Mouse (Mus musculus) naive thymus-derived CD4-positive, alpha-beta T cell, adult 2 months (primary cell): Measurements from ENCODE around the gene Unc13d.

Source experiments
- DNase-seq: peaks from one replicate; pipeline ENCODE4 v3.0.0-alpha.2; 2011; ENCODE audit warnings: low read depth

Unc13d gene

GRCm38 (mm10) chr11:116045173-116045572 lies 32.6 kb downstream of the Unc13d start:
- no peak for DNase-seq

DNA sequence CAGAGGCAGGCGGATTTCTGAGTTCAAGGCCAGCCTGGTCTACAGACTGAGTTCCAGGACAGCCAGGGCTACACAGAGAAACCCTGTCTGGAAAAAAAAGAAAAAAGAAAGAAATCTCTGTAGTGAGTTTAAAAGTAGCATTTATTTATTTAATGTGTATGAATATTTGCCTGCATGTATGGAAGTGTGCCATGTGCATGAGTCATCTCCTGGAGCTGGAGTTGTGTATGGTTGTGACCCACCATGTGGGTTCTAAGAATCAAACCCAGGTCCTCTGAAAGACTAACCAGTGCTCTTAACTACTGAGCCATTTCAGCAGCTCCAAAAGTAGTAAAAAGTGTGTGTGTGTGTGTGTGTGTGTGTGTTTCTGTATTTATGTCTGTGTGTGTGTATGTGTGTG lies 34.5 kb downstream of the Unc13d start:
- no peak for DNase-seq

GRCm38 (mm10) chr11:116042372-116043138 lies 35.2 kb downstream of the Unc13d start:
- no peak for DNase-seq

DNA sequence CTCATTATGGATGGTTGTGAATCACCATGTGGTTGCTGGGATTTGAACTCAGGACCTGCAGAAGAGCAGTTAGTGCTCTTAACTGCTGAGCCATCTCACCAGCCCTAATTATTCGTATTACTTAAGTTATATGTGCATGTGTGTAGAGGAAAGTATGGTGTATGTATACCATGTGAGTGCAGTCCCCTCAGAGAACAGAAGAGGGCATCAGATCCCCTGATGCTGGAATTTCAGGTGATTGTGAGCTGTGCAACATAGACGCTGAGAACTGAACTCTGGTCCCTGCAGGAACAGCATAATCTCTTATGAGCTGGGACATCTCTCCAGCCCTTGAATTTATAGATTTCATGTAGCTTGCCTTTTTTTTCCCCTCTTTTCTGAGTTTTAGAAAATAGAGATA lies 35.9 kb downstream of the Unc13d start:
- DNase-seq = no peak

- no peak for DNase-seq
Observed at GRCm38 (mm10) chr11:116040593-116040992, 37.2 kb downstream of the Unc13d start.

DNA sequence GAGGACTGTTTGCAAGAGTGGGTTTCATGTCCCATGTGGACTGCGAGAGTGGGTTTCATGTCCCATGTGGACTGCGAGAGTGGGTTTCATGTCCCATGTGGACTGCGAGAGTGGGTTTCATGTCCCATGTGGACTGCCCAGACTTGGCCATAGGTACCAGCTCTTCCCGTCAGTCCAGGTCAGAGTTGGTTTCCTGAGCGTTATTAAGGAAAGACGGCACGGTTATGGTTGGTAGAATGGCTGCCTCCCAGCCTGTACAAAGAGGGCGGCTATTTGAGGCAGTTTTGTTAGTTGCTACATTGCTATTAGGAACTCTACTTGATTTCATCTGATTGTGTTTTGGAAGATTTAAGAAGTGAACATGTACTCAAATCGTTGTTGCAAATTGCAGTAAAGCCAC lies 39.9 kb downstream of the Unc13d start:
- DNase-seq = no peak

DNA sequence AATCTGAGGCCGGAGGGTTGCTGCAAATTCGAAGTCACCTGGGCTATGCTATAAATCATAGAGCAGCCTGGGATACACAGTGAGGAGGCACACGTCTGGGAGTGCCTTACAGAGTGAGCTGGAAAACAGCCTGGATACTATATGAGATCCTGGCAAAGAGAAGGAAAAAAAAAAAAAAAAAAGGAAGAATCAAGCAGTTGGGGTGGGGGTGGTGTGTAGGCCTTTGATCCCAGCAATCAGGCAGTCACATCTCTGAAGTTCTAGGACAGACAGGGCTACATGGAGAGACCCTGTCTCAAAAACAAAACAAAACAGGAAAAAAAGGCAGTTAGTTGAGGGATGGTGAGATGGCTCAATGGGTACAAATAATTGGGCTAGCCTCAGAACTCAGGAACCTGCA lies 41.1 kb downstream of the Unc13d start:
- no peak for DNase-seq

- no peak for DNase-seq
Observed at GRCm38 (mm10) chr11:116034584-116034983, 43.2 kb downstream of the Unc13d start.

DNA sequence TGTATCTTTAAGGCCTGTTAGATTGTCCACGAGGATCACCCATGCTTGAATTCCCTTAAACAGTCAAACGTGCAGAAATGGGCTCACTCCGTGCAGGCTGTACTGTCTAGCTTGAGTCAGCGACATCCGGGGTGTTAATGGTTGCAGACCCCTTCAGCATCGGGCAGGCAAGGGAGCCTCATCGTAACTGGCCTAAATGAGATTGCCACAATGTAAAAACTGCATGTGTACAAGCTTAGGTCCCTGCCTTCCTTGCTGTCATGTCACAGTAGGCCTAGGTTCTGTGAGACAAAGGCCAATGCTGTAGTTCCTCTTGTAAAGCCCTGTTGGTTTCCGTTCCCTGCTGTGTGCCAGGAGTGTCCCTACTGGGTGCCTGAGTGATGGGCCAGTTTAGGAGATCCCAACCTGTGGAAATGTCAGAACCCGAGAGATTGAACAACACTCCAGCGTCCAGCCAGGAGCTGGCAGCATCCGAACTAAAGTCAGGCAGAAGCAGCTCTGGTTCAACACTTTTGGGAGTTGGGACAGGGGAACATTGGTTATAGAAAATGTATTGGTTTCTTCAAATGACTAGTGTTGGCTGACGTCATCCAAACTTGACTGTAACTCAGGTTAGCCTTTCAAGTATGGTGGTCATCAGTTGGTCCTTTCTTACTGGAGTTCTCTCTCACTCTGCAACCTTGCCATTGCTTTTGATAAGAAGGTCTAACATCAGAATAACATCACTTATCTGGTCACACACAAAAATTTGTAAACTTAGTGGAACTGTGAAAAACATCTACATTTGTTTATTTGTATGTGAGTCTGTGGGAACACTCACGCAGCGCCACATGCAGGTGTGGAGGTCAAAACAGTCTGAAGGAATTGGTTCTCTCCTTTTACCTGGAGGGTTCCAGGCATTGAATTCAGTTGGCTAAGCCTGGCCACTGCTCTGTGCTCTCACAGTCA lies 46.6 kb downstream of the Unc13d start:
- DNase-seq = no peak

GRCm38 (mm10) chr11:116030088-116030897 lies 47.5 kb downstream of the Unc13d start, which contains the start of gene Unk:
Gene Unk, plus strand, starts transcription at chr11:116030322.
- peak; percentile 98 for DNase-seq

DNA sequence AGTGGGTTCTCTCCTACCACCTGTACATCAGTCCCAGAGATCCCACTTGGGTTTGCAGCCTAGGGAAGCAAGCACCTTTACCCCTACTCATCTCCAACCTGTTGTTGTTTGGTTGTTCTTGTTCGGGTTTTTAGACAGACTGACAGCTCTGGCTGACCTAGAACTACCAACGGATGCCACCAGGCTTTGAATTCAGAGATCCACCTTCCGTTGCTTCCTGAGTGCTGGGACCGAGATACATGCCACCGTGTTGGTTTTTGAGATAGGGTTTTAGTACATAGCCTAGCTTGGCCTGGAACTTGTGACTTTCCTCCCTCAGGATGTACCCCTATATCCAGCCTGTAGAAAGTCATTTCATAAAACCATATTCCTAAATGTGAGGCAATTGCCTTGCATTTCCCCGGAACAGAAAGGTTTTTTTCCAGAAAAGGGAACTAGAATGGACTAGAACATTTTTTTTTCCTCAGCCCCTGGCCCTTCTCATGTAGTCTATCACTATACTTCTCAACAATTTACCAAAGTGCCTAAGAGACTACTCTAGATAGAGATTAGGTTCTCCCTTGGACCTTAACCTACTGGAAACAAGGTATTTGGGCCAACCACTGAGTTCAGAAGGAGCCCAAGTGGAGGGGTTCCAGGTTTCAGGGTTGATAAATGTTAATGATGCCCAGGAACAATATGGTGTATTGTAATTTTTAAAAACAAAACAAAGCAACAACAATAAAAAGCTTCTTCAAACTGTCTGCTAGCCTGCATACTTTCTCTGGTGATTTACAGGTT lies 48.5 kb downstream of the Unc13d start:
- DNase-seq = no peak

GRCm38 (mm10) chr11:116028177-116028865 lies 49.4 kb downstream of the Unc13d start:
- DNase-seq = no peak

DNA sequence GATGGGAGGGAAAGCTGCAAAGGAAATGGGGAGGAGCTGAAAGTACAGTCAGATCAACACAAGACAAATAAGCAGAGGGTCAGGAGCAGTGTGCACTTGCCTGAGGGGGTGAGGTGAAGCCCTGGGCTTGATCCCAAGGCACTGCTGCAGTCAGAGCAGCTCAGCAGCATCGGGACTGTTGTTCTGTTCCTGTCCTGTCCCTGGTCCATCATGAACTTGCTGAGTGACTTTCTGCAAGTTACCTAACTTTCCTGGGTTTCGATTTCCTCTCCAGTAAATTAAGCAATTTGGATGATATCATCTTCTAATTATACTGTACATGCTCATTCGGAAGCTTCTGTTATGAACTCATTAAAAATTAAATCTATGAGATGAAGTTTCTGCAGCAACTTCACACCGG lies 50.0 kb downstream of the Unc13d start, which contains the start of gene H3f3b:
H3f3b (minus strand) TSS at position 207 of the 400 bp plus-strand sequence.
- DNase-seq = no peak

- DNase-seq = no peak
Observed at GRCm38 (mm10) chr11:116025056-116025845, 52.5 kb downstream of the Unc13d start.

DNA sequence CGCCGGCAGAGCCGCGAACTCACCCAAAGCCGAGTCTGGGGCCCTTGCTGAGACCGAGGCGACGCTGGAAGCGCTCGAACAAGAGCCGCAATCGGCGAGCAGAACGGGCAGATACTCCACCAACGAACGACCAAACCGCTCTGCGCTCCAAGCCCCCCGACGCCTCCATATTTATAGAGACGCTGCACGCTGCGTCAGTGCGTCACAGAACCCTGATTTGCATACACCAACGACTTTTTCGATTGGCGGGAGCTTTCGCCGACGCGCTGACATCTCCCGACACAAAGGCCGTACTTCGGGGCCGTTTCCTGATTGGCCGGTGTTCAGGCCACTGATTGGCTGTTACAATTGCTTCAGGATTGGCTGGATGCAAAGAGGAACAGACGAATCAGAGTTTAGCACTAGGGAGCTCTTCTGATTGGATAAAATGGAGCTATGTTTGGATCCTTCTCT lies 53.4 kb downstream of the Unc13d start:
- DNase-seq = peak; percentile 99

DNA sequence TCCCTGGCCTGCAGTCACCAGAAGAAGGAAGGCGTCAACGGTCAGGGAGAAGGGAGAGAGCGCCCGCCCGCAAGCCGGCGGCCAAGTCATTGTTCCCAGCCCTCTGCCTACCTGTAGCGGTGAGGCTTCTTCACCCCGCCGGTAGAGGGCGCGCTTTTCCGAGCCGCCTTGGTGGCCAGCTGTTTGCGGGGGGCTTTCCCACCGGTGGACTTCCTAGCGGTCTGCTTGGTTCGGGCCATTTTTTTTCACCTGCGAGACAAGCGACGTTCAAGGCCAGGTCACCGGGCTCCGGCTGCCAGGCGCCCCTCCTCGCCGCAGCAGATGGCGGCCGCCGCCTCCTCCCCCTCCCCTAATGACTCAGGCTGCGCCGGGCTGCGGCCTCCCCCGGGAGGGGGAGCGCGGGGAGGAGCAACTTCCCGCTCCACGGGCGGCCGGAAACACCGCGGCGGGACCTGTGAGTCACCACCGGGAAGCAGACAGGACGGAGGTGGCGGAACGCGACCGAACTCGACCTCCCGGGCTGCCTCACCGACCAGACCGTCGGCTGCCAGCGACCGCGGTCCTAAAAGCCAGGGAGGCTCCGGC lies 53.9 kb downstream of the Unc13d start:
- no peak for DNase-seq

DNA sequence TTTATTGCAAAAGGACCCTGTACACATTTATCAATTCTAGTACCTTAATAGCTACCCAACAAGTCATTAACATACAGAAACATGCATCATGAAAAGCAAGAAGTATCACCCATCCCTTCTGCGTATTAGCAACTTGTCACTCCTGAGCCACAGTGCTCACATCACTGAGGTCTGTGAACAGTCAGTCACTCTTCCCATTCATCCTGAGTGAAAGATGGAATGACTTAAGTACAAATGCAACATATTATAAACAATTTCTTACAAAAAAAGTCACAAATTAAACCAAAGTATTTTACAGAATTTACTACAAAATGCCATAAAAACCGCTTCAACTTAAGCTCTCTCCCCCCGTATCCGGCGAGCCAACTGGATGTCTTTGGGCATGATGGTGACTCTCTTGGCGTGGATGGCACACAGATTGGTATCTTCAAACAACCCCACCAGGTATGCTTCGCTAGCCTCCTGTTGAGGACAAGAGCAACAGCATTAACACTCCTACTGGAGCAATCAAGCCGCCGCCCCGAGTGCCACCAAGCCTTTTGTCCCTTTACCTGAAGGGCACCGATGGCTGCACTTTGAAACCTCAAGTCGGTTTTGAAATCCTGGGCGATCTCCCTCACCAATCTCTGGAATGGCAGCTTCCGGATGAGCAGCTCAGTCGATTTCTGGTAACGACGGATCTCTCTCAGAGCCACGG lies 54.5 kb downstream of the Unc13d start:
- DNase-seq = peak; percentile 57

GRCm38 (mm10) chr11:116022256-116022780 lies 55.4 kb downstream of the Unc13d start:
- peak; percentile 53 for DNase-seq
